Mouse (Mus musculus) G1E (cell line): ENCODE results near the gene Slc16a11.

ENCODE experiments used
- CTCF ChIP-seq: IDR thresholded peaks from 2 replicates; pipeline ENCODE4 v1.5.1; 2012; ENCODE audit warnings: low read depth, low read length, inconsistent platforms, mixed read lengths
- GATA1 ChIP-seq: IDR thresholded peaks from 2 replicates; pipeline ENCODE4 v1.6.1; 2012; ENCODE audit warnings: borderline replicate concordance, low read length, inconsistent platforms, mixed read lengths

- no peak for TF ChIP-seq CTCF
- TF ChIP-seq GATA1: no peak
Observed at GRCm38 (mm10) chr11:70254931-70255531, 42.5 kb downstream of the Slc16a11 start, which contains the start of gene Alox12.
